Mouse (Mus musculus): ENCODE measurements around the gene Ripk1.
A peak's percentile ranks its signal among the peaks of the same experiment; 100 is the strongest.
"Not testable (repeated sequence)": the region's sequence is repeated elsewhere in the genome, so short reads cannot be mapped to it uniquely, and the experiment has no call there.

Ripk1 gene

DNA sequence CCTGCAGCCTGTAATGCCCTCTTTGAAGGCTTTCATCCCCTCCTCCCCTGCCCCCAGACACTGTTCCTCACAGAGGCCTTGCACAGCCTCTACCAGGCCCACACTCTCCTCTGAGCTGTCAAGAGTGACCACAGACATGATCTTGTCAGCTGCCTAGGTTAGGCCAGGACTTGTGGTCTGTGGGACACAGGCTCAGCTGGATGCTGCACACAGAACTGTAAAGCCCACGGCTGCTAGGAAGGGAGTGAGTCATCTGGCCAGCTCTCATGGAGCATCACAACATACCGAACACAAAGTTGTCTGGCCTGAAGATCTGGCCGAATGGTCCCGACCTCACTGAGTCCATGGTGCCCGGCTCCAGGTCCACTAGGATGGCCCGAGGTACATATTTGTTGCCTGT lies 73.7 kb downstream of the Ripk1 start:
- DNase-seq (ENCODE audit: low read depth, low spot score): not testable (repeated sequence)

DNA sequence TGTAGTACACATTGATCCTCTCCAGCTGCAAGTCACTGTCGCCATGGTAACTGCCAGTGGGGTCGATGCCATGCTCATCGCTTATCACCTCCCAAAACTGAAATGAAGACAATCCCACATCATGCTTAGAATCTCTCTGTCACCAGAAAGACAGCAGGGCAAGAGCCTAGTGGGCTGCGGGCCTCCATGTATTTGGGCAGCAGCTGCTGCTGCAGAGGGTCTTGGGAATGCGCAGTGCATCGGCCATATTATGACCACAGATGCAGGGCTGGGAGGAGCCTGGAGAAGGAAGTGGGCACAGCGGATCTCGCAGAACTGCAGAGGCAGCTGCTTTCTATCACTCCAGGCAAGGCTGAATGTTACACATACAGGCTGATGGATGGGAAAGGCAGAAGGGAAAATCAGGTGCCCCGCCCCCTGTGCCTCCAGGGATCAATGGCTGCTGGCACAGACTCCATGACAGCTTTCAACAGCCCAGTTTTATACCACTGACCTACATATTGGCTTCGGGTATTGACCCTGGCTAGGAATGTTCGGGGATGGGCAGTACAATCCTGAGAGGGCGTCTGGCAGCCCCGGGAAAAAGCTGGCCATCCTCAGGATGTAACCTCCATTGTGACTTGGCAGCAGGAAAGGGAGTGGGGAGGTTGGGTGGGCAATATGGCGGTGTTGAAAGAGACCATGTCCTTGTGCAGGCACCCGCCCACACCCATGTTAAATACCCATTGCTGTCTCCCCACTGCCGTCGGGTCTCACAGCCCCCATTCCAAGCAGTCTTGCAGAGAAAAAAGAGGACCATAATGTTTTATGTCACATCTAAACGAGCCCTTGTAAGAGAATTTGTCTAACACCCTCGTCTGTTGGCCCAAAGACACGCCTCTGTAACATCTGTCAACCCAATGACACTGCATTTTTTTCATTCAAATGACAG lies 74.7 kb downstream of the Ripk1 start:
- DNase-seq (ENCODE audit: low read depth, low spot score): no peak

DNA sequence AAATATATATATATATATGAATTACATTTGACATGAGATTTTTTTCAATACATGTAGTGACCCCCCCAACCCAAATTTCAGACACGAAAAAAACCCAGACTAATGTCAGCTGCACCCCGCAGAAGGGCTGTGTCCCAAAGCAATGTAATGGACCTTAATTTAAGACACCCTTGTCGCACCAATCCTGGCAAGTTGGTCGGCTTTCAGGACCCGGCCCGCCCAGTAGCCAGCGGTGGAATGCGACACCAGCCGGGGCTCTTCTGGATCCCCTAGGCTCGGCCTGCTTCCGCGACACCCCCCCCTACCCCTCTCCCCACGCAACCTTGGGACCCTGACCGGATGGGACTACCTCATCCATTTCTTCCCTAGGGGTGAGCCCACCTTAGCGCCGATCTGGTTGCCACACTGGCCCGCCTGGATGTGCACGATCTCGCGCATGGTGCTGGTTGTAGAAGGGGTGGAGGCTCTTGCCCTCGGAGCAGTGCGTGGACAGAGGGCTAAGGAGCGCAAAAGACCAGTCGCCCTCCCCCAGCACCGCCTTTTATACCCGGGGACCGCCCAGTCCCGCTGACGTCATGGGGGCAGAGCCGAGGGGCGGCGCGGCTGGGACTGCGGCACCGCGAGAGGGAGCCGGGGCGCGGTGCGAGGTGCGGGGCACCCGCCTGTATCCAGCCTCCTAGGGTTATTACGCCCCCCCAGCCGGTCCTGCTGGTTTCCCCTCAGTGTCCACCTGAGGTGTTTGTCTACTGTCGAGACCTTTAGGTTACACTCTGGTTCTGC lies 75.5 kb downstream of the Ripk1 start, which contains the start of gene Tubb2a:
Gene Tubb2a (minus strand): TSS at position 516 of the 780 bp plus-strand sequence.
- DNase-seq (ENCODE audit: low read depth, low spot score): peak; percentile 73

GRCm38 (mm10) chr13:34078500-34079280 lies 76.5 kb downstream of the Ripk1 start:
- DNase-seq (ENCODE audit: low read depth, low spot score): no peak

DNA sequence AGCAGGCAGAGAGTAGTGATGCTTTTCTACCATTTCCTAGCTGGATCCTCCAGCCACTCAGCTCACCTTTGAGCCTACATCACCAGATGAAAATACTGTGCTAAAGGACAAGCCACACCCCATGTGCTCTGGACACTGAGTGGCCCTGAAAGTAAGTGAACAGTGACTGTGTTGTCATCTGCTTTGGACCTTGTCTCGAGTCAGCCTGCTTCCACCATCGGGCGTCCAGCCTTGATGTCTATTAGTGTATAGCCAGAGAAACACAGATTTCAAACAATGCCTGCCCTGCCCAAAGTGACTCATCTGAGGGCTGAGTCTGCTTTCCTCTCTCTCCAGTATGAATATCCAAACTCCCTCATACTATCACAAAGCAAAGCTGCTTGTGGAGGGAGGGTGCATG lies 77.6 kb downstream of the Ripk1 start:
- no peak for DNase-seq (ENCODE audit: low read depth, low spot score)

- no peak for DNase-seq (ENCODE audit: low read depth, low spot score)
Measured at GRCm38 (mm10) chr13:34081926-34082325, 79.8 kb downstream of the Ripk1 start.

DNA sequence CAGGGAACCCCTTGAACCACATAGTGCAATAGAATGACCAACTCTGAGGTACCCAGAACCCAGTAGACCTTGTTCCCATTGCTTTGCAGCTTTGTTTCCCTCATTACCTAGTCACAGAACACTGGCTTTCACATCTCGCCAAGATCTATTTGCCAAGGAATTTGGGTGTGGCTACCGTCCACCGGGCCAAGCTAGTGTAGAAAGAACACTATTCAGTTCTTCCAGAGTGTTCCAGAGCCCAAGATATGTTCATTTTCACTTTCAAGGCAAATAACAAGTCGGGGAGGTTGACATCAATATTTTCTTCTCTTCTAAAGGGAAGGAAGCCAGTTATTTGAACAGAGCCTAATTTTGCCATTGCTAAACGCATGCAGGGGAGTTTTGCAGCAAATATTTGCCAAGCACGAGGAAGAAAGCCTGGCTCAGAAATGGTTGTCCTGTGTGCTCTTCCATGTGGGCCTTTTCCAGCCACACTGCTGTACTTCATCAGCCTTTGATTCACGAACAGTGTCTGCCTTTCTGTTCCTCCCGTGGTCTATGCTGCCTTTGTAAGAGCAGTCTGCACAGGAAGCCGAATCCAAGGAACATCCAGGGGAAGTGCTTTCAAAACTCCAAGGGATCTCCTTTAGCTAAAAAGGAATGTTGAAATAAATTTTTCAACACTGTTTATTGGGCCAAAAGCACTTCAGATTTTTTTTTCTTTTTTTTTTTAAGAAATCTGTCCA lies 82.0 kb downstream of the Ripk1 start:
- DNase-seq (ENCODE audit: low read depth, low spot score): no peak

Measured in brain, embryonic 18.5 days (tissue).